Mouse (Mus musculus) hindbrain, embryonic 14.5 days (tissue): ENCODE measurements around the gene Olfr824. TPM values are rescaled to one million over a fixed set of nuclear protein-coding genes. Genes with fewer than 3 reads are reported as not detected.

ENCODE experiments used
- polyA plus RNA-seq: library from polyadenylated mRNA; unstranded; fragments of >200 nt; fragmentation: Nextera tagmentation; extraction: Ambion mirVana; gene quantifications from 2 replicates; pipeline ENCODE4 v1.2.1, GENCODE M21; 2014

The Olfr824 gene
- polyA plus RNA-seq, 1 experiment from 2014 or later: not detected

Other genes with a start within 250 kb of the Olfr824 start
- gene Olfr815, start 224.1 kb downstream of the Olfr824 start, polyA plus RNA-seq: not detected in 2 replicates
- gene Olfr816, start 214.4 kb downstream of the Olfr824 start, polyA plus RNA-seq: not detected in 2 replicates
- not detected in 2 replicates for gene Olfr818, start 180.9 kb downstream of the Olfr824 start, polyA plus RNA-seq
- not detected in 2 replicates for gene Olfr819, start 162.7 kb downstream of the Olfr824 start, polyA plus RNA-seq
- gene Olfr247, start 153.9 kb downstream of the Olfr824 start, polyA plus RNA-seq: not detected in 2 replicates
- gene Gm10310, start 144.9 kb downstream of the Olfr824 start, polyA plus RNA-seq: not detected in 2 replicates
- not detected in 2 replicates for gene Olfr820, start 117.4 kb downstream of the Olfr824 start, polyA plus RNA-seq
- gene Olfr821, start 99.7 kb downstream of the Olfr824 start, polyA plus RNA-seq: not detected in 2 replicates
- gene Olfr822, start 58.8 kb downstream of the Olfr824 start, polyA plus RNA-seq: not detected in 2 replicates
- not detected in 2 replicates for gene Olfr823, start 14.6 kb downstream of the Olfr824 start, polyA plus RNA-seq
- not detected in 2 replicates for gene Olfr825, start 36.8 kb upstream of the Olfr824 start, polyA plus RNA-seq
- not detected in 2 replicates for gene Olfr826, start 54.2 kb upstream of the Olfr824 start, polyA plus RNA-seq
- not detected in 2 replicates for gene Olfr827, start 84.4 kb upstream of the Olfr824 start, polyA plus RNA-seq
- gene Neurod4, start 150.2 kb upstream of the Olfr824 start, polyA plus RNA-seq: 1.2 and 2.1 TPM in 2 replicates
- not detected in 2 replicates for gene Tespa1, start 192.9 kb upstream of the Olfr824 start, polyA plus RNA-seq